Mouse (Mus musculus): ENCODE results near the gene H2-Ob.
A peak's percentile ranks its signal among the peaks of the same experiment; 100 is the strongest.

H2-Ob gene

DNA sequence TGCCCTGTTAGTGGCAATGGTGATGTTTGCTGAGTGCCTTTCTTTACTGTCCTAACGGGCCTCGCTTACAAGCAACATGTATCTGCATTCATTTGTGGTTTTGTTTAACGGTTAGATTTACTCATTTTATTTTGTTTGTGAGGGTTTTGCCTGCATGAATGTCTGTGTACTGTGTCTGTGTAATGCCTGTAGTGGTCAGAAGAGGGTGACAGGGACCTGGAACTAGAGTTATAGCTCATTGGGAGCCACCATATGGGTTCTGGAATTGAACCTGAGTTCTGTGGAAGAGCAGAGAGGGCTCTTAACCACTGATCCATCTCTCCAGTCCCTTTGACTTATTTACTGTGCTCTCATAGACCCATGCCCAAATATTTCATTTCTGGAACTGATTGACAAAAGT lies 8.3 kb downstream of the H2-Ob start:
- no peak for DNase-seq

DNA sequence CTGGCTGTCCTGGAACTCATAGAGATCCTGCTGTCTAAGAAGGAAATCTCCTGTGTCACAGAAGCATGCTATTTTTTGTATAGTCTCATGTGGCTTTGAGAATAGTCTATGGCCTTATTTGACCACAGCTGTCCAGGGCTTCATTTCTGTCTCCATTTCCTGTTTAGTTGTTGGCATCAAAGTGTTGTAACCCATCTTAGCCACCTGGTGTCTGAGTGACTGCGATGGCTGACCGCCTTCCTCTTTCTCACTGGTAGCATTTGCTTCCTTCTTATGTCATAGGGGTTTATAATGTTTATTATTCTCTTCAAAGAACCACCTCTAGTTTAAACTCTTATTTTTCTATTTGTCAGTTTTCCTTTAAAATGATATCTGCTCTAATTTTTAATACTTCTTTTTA lies 10.1 kb downstream of the H2-Ob start:
- DNase-seq, result no peak

DNA sequence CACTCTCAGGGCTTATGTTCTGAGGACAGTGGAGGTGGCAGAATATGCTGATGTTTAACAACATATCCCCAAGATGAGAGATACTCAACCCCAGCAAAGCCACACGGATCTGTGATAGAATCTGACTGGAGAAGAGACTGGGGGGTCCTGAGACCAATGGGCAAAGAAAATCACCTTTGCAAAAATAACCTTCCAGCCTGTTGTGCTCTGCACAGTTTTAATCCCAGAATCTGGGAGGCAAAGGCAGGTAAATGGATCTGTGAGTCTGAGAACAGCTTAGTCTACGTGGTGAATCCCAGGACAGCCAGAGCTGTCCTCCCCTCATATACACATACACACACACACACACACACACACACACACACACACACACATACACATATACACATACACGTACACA lies 10.7 kb downstream of the H2-Ob start:
- no peak for DNase-seq

DNA sequence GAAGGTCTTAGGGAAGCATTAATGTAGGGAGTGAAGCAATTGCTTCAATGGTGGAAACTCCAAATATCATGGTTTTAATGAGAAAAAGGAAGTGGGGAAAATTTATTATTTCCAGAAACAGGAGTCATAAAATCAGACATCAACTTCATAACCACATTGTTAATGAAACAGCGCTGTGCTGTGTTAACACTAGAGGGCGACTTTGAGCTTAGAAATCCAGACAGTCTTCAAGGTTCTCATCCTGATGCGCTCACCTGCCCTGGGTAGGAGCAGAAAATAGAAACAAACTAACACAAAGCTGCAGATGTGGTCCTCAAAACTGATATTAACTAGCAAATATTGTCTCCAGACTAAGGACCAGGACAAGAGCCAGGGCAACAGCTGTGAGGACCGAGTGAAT lies 11.2 kb downstream of the H2-Ob start:
- peak; percentile 54 for DNase-seq

DNA sequence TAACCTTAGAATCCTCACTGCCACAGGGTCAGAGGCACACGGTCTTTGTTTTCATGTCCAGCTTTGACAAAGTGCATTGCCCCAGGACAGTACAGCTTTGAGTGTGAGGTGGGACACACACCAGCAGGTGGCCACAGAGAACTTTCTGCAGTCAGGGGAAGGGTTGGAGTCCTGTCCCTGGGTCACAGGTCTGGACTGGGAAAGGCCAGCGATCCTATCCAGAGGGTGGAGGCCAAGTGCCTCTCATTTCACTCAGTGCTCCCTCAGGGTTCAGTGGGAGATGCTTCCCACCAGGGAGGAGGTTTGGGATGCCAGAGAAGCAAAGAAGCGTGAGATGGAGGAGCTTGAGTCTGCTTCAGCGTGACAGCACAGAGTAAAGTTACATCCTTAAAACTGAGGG lies 13.0 kb downstream of the H2-Ob start:
- DNase-seq, result no peak

DNA sequence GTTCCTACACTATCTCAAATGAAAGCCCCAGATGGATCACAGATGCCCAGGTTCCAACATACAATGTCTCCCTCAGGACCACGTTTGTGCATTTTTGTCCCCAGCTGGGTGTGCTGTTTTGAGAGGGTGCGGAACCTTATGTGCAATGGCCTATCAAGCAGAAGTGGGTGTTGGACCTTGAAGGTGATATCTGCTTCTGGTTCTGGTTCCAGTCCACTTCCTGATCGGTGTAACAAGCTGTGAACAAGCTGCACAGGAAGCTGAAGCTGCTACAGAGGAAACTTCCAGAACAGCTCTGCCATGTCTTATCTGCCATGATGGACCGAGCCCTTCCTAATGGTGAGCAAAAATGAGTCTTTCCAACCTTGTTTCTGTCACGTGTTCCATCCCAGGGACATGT lies 17.8 kb downstream of the H2-Ob start:
- no peak for DNase-seq

DNA sequence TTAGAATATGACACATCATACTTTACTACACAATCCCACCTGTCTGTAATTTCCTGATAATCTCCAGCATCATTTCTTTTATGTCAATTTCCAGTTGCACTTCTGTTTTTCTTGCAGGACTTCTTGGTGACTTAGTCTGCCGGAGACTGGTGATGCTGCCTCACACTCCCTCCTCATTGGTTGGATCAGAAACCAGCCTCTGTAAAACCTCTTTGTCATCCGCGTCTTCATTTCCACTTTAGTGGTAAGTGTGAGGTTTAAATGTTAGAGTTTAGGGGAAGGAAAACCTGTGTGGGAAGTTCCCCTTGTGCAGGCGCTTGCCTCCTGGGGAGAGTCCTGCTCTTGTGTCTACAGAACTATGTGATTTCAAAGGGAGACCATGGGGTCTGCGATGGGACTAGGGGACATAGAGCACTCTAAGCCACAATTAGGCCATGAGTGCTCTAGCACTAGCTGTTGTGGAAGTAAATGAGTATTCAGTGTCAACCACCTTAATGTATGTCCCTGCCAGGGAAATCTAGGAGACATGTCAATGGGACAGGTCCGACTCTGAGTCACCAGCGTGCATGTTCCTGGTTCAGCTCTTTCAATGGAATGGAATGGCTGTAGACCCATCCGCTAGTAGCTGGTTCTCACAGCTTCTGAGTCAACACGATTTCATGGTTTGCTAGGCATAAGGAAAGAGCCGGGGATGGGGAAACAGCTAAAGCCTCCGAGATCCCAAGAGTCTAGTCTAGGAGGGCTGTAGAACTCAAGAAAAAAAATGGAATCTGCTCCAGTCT lies 19.1 kb downstream of the H2-Ob start, which contains the start of gene H2-Ab1:
Gene H2-Ab1, plus strand, starts transcription at position 96 of the 782 bp plus-strand sequence.
- DNase-seq, result peak; percentile 83

DNA sequence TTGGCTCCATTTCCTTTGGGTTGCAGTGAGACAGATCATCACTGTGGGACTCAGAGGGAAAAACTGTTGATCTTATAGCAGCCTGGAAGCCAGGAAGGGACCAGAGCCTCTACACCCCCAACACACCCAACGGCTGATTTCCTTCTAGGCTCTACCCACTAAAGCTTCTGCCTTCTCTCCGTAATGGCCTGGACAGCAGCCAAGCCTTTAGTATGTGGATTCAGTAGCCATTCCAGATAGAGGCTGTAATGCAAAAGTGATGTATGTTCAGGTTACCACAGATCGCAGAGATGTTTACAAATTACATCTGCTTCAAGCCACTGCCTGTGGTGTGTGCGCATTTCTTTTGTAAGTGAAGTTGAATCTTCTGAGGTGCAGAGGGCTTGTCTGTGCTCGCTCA lies 21.8 kb downstream of the H2-Ob start:
- DNase-seq, result no peak

DNA sequence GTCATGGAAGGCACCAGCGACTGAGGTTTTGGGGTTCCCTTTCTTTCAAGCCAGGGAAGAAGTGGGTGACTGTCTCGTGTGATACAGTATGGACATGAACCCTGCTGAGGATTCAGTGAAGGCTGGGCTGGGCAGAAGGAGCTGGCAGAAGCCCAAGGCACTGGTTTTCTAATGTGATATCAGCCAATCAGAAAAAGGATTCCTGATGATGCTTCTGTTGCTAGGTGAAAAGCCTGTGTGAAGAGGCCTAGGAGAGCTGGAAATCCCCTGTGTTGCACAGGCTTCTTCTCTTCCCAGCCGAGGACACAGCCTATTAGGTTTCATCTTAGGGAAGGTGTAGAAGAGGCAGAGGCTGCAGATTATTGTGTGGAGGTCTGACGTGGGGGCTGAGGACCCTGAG lies 22.8 kb downstream of the H2-Ob start:
- peak; percentile 69 for DNase-seq

DNA sequence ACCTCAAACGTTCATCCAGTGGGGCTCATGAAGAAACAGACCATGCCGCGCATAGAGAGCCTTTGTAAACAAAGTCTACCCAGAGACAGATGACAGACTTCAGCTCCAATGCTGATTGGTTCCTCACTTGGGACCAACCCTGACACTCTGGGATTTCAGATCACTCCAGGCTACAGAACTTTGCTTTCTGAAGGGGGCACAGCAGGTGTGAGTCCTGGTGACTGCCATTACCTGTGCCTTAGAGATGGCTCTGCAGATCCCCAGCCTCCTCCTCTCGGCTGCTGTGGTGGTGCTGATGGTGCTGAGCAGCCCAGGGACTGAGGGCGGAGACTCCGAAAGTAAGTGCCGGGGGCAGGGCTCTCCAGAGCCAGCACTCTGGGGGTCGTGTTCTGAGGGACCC lies 24.4 kb downstream of the H2-Ob start:
- DNase-seq, result peak; percentile 77

DNA sequence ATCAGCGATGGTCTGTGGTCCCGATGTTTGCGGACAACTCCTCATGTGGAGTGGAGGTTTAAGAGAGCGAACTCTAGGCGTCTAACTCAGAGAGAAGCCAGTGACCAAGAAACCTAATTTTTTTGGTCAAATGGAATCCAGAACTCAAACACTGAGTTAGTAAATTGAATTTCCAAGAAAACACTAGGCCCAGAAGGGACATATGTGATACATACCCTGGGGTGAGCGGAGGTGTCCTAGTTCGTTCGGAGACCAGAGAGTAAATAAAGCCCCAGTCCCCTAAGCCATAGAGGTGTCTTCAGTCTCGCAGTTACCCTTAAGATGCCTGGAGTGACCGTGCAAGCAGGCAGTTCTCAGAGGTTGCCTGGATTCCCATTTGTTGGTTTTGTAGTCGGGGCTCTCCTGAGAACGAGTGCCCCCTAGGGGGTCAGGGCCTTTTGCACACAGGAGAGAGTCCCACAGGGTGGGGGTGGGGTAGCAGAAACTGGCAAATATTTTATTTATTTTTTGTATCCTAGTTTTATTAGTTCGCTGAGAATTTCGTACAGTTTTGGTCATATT lies 25.2 kb downstream of the H2-Ob start:
- no peak for DNase-seq

DNA sequence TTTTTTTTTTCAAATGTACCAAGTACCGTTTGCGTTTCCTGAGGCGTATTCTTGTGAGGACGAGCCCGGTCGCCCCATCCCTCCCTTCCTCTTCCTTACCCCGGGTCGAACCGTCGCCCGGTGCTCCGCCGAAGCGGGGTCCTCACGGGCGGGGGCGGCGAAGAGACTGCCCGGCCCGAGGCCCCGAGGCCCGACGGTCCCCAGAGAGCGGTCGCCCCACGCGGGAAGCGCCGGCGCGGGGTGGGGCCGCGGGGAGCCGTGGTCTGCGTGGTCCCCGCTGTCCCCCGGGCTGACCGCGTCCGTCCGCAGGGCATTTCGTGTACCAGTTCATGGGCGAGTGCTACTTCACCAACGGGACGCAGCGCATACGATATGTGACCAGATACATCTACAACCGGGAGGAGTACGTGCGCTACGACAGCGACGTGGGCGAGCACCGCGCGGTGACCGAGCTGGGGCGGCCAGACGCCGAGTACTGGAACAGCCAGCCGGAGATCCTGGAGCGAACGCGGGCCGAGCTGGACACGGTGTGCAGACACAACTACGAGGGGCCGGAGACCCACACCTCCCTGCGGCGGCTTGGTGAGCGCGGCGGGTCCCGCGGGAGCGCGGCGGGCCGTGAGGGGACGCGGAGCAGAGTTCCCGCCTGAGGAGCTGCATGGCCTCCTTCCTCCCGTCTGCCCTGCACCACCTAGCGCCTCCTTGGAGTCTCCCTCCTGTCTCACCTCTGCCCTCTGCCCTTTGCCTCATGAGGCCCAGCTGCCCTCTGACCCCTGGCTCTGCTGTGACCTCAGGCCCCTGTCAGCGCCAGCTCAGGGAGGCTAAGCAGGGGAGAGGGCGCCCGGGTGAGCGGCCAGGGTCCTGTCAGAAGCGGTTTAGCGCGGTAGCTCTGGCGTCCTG lies 26.0 kb downstream of the H2-Ob start:
- peak; percentile 10 for DNase-seq

DNA sequence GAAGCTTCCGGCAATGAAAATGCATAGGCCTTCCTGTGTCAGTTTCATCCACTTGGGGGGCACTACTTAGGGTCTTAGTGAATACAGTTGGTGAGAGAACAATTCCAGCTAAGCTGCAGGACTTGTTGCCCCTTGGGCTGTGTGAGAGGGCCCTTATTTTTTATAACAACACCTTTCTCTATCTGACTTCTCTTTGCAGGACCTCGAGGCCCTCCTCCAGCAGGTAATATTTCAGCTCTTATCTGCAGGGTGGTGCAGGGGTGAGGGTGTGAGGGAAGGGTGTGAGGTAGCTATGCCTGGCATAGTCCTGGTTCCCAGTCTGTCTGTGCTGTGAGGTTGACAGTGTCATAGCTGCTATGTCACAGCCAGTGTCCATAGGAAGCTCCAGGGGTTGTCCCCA lies 29.6 kb downstream of the H2-Ob start:
- no peak for DNase-seq

DNA sequence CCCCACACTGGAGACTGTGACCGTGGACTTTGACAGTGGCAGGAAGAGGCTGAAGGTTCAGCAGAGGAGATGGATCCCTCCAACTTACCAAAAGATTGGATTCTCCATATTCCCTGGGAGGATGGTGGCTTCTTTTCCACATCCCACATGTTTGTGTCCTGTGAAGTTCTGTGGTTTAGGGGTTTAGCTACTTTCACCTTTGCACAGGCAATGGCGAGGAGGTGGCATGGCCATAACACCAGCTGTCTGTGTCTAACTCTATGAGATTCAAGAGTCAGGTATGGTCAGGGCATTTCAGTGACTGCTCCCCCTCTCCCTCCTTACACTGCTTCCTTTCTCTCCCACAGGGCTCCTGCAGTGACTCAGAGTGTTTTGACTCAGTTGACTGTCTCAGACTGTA lies 30.0 kb downstream of the H2-Ob start:
- DNase-seq, result no peak

DNA sequence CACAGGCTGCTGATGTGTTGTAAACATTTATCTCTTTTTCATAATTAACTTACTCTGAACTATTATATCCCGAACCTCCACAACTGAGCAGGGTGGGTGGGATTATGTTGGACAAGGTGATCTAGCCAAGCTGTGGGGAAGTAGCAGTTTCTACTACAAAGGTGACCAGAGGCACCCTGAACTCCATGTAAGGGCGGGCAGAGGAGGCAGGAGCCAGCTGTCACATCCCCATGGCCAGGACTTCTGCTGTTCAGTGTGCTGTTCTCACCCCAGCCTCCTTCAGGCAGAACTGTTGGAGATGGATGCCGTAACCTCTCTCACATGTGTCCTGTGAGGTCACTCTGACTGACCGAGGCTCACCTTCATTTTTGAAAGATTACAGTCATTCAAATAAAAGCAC lies 31.1 kb downstream of the H2-Ob start:
- no peak for DNase-seq

DNA sequence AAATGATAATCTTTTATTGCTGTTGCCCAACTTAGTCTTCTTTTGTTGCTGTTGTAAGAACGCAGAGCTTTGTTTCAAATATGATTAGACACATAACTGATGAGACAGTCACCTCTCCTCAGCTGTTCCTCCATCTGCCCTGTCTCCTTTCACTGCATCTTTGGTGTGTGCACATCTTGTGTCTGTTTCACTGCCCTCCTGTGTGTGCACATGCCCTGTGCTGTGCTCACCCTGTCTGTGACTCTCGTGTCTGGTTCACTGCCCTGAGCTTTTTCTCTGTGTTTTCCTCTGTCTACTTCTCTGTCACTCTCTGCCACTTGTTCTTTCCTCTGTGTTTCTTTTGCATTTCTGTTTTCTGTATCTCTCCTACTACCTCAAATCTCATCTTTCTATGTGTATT lies 31.5 kb downstream of the H2-Ob start:
- no peak for DNase-seq

DNA sequence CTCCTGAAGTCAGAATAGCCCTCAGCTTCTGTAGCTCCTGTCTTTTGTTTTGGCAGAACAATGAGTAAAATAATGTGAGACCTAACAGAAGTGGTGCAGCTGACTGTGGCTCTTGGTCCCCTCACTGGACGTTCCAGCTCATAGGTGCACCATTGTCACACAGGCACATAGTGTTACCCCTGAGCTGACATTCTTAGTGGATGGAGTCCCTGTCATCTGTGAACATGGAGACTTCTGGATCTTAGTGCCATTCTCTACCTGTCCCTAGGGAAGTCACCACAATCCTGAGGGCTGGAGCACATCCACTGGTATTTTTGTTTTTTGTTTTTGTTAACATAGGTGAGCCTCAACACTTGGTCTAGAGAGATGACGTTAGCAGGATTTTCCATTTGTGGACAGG lies 32.2 kb downstream of the H2-Ob start:
- no peak for DNase-seq

DNA sequence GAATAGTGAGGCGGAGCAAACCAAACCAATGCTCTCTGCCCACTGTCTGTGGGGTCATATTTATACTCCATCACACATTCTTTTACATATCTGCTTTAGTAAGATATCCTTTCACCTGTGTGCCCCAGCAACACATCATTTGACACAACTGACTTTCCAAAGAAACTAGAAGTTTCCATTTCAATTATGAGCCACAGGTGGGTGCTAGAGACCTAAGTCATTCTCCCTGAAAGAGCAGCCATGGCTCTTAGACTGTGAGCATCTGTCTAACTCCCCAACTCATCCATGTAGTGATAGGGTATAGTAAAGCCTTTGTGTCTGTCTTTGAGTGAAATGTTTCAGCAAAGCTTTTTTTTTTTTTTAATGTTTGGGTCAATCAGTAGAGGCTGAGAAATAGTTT lies 33.4 kb downstream of the H2-Ob start:
- DNase-seq, result no peak

DNA sequence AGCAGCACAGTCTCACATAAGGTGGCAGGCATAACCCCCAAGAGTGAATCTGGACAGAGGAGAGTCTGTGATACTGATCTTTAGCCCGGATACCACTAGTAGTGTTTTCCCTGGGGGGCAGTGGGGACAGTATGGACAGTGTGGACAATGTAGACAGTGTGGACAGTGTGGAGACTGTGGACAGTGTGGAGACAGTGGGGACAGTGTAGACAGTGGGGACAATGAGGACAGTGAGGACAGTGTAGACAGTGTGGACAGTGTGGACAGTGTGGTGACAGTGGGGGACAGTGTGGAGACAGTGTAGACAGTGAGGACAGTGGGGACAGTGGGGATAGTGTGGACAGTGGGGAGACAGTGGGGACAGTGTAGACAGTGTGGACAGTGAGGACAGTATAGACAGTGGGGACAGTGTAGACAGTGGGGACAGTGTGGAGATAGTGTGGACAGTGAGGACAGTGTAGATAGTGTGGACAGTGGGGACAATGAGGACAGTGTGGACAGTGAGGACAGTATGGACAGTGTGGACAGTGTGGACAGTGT lies 41.9 kb downstream of the H2-Ob start:
- no peak for DNase-seq

DNA sequence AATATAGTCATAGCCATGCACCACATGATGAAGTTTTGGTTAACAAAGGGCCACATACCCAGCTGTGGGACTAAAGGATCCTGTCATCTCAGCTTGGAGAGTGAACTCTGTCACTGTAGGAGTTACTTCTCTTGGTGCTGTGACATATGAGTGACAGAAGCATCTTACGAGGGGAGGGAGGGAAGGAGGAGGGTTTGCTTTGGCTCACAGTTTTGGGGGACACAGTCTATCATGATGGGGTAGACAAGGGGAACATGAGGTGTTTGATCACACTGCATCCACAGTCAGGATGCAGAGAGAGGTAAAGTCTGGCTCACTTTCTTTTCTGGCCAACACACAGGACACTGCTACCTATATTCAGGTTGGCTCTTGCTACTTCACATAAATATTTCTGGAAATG lies 43.1 kb downstream of the H2-Ob start:
- DNase-seq, result no peak

DNA sequence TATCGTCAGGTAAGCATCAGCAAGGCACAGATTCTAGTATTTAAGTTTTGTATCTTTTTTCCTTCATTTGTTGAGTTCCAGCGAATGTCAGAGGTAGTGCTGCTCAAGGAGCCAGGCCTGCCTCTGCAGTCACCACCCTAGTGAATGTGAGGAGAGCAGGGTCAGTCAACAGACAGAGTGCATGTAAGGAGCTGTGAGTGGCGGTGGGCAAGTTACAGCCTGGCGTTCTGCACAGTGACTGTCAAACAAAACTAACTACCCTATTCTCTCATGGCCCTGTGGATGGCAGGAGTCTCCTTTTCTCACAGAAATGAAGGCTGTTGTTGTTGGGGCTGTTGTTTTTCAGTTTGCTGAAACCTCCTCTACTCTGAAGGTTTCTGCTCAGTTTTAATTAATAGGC lies 46.7 kb downstream of the H2-Ob start:
- DNase-seq, result no peak

DNA sequence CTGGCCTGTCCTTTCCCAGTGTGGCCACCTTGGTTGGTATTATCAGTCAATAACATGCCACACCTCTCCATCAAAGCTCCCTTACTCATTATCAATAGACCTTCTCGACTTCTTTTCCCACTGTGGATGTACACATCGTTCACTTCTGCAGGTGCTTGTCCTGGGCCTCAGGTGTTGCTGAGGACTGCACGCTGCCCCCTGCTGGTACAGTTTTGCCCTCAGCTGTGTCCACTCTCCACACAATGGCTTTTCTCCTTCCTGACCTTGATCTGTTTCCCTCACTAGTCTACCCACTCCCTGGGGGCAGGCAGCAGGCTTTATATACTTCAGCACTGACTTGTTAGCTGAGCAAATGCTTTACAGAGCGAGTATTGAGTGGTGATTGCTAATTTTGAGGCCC lies 47.1 kb downstream of the H2-Ob start:
- peak; percentile 57 for DNase-seq

DNA sequence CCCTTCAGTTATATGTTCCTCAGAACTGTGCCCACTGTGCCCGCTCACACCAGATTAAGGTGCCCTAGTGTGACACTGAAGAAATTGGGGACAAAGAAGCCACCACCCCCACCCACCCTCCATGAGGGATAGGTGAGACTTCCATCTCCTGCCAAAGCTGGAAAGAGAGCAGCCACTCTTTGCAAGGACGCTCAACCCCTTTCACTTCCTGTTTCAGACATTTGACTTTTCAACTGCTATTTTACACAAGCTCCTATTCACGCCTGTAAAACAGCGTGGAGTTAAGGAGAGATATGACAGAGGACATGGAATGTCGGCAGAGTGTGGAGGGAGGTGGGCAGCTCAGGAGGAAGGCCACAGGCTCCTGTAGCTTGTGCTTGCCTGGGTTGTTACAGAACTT lies 47.8 kb downstream of the H2-Ob start:
- no peak for DNase-seq

DNA sequence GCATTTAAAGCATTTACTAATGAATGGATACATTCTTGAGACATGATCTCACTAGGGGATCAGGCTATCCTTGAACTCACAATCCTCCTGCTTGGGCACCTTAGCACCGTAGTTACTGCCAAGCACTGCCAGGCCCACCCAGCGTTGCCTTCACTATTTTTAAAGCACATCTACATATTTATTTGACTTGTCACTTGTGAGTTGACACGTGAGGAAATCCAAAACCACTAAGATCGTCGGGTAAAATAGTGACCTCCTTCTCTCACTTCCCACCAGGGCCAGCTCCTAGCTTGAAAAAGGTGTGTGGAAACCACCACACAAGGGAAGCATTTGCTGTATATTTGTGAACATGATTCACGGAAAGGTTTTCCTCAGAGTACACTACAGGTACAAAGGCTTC lies 48.3 kb downstream of the H2-Ob start:
- DNase-seq, result no peak

All from kidney, adult 18-20 months (tissue).